Mouse (Mus musculus) kidney, embryonic 16.5 days (tissue): Measurements from ENCODE around the gene Cers6. TPM values are rescaled to one million over a fixed set of nuclear protein-coding genes. Genes with fewer than 3 reads are reported as not detected.

Source experiments
- ATAC-seq: fragments of 200-750 bp; cut with Nextera tagmentation; 2 replicates; pipeline ENCODE4 v1.8.0; 2017; ENCODE audit warnings: moderate TSS enrichment; ENCODE audit not compliant: low FRiP score, low TSS enrichment
- H3K27ac ChIP-seq: fragments of 300-500 bp; sonication (generic); 2 replicates; pipeline ENCODE4 v1.5.1; 2014; ENCODE audit warnings: low read length
- H3K27me3 ChIP-seq: fragments of 300-500 bp; sonication (generic); 2 replicates; pipeline ENCODE4 v1.6.1; 2014; ENCODE audit warnings: low read length, control low read depth, mixed read lengths; ENCODE audit not compliant: insufficient read depth
- H3K36me3 ChIP-seq: fragments of 300-500 bp; sonication (generic); 2 replicates; pipeline ENCODE4 v1.6.1; 2014; ENCODE audit warnings: low read length, control low read depth, mixed read lengths; ENCODE audit not compliant: insufficient read depth
- H3K4me1 ChIP-seq: fragments of 300-500 bp; sonication (generic); 2 replicates; pipeline ENCODE4 v1.6.1; 2014; ENCODE audit warnings: low read length, control low read depth, mixed read lengths; ENCODE audit not compliant: insufficient read depth
- H3K4me2 ChIP-seq: fragments of 300-500 bp; sonication (generic); replicated peaks from 2 replicates; pipeline ENCODE4 v1.6.1; 2014; ENCODE audit warnings: low read depth, low read length
- H3K4me3 ChIP-seq: fragments of 300-500 bp; sonication (generic); 2 replicates; pipeline ENCODE4 v1.5.1; 2014; ENCODE audit warnings: mild to moderate bottlenecking, low read length
- H3K9ac ChIP-seq: fragments of 300-500 bp; sonication (generic); replicated peaks from 2 replicates; pipeline ENCODE4 v1.6.1; 2014; ENCODE audit warnings: low read length
- H3K9me3 ChIP-seq: fragments of 300-500 bp; sonication (generic); 2 replicates; pipeline ENCODE4 v1.6.1; 2016; ENCODE audit warnings: low read length, control low read depth
- WGBS: fragments of 180-500 bp; shearing (Covaris S2); extraction: QIAGEN DNeasy Blood & Tissue Kit; methylation state at CpG from one replicate; pipeline ENCODE4 v1.1.7; 2014; 5-methylcytosine and 5-hydroxymethylcytosine counted together
- polyA plus RNA-seq: library from polyadenylated mRNA; unstranded; fragments of >200 nt; fragmentation: Nextera tagmentation; extraction: Ambion mirVana; gene quantifications from 2 replicates; pipeline ENCODE4 v1.2.1, GENCODE M21; 2015

Gene Cers6
- polyA plus RNA-seq, 1 experiment from 2014 or later = 29.2 TPM

DNA sequence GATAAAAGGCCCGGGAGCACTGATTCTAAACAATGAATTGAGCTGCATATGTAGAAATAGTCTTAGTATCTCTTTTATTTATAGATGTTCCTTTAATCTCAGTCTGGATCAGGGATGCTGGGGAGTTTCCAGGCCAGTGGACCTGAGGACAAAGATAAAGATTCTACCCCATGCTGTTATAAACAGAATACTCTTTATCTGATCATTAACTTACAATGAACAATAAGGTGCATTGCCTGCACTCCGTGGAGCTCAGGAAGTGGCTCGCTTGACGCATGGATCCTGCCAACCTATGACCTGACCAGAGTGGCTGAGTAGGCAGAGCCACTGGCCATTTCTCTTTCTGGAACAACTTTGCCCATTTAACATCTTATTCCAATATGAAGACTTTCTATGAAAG, 279.6 kb downstream of the Cers6 start:
- no peak for ATAC-seq
- H3K27me3 ChIP-seq = no peaks in the 10 kb centered on the region
- no peak overlapping the region for H3K4me2 ChIP-seq
- no peaks in the 10 kb centered on the region for H3K36me3 ChIP-seq
- no peak overlapping the region for H3K27ac ChIP-seq
- no peak overlapping the region for H3K4me3 ChIP-seq
- 61% methylated on average over 4 of the region's 4 CpGs for WGBS
- no peak overlapping the region for H3K9ac ChIP-seq
- peaks cover 7% of the 10 kb centered on the region; the same call in 1 of the 2 replicates for H3K4me1 ChIP-seq
- H3K9me3 ChIP-seq = no peaks in the 10 kb centered on the region

DNA sequence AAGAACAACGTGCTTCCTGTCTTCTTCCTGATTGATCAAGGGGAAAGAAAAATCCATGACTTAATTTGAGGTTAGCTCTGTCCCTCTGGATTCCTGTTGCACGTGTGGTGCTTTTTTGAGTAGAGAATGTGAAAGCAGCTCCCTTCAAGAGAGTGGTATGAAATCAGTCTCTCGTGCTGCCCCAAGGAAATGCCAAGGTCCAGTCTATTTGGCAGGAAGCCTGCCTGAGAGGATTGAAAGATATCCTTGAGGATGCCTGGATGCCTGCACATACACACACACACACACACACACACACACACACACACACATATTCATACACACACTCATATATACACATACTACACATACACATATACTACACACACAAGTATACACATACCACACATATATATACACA, 287.4 kb downstream of the Cers6 start:
- ATAC-seq = no peak

DNA sequence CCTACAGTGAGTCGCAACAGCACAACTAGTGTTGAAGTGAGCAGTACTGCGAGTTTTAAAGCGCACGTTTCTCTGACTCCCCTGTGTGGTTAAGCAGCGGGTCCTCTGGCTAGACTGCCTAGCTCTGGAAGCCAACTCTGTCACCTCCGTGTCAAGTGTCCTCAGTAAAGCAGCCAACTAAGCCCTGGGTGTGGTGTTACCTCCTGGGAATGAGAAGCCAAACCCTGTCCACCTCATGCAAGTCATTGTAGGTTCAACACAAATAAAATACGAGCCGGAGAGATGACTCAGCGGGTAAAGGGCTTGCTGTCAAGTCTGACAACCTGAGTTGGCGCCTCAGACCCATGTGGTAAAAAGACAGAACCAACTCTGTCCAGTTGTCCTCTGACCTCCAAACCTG, 287.9 kb downstream of the Cers6 start:
- 75% methylated on average over 10 of the region's 10 CpGs for WGBS

More for the DNA sequence above, 287.4 kb downstream of the Cers6 start:
- no peak overlapping the region for H3K4me3 ChIP-seq
- H3K9me3 ChIP-seq = no peaks in the 10 kb centered on the region
- H3K9ac ChIP-seq = no peak overlapping the region
- WGBS = 56% methylated on average over 3 of the region's 3 CpGs
- no peaks in the 10 kb centered on the region for H3K27me3 ChIP-seq
- H3K27ac ChIP-seq = no peak overlapping the region
- H3K36me3 ChIP-seq = no peaks in the 10 kb centered on the region
- H3K4me1 ChIP-seq = no peaks in the 10 kb centered on the region
- no peak overlapping the region for H3K4me2 ChIP-seq

DNA sequence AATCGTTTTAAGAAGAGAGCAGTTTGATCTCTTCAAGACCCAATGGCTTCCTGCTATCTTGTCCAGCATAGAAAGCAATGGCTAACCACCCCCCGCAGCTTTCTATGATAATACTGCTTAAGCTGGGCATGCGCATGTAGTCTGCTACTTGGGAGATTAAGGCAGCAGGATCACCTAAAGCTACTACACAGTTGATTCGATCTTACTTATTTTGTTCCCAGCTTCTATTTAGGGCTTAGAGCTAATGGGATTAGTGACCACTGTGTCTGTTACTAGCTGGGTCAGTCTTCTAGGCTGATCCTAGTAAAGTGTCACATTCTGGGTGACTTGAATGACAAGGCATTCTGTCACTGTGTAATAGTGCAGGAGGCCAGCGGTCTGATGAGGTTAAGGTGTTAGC, 289.6 kb downstream of the Cers6 start:
- Histone ChIP-seq H3K27ac (no peak overlapping the region), H3K9ac (no peak overlapping the region), H3K9me3 (no peaks in the 10 kb centered on the region), H3K4me2 (no peak overlapping the region), H3K36me3 (no peaks in the 10 kb centered on the region), H3K4me1 (0 out of 2 replicates have a peak, but pooled peaks cover under 1% of the 10 kb centered on the region), H3K27me3 (no peaks in the 10 kb centered on the region), H3K4me3 (no peak overlapping the region)
- 89% methylated on average over 5 of the region's 5 CpGs for WGBS
- no peak for ATAC-seq

More for the DNA sequence above, 287.9 kb downstream of the Cers6 start:
- no peaks in the 10 kb centered on the region for H3K36me3 ChIP-seq
- no peak overlapping the region for H3K4me2 ChIP-seq
- no peak overlapping the region for H3K27ac ChIP-seq
- H3K27me3 ChIP-seq = no peaks in the 10 kb centered on the region
- H3K4me1 ChIP-seq = no peaks in the 10 kb centered on the region
- no peak for ATAC-seq
- no peak overlapping the region for H3K9ac ChIP-seq
- H3K9me3 ChIP-seq = no peaks in the 10 kb centered on the region
- H3K4me3 ChIP-seq = no peak overlapping the region

DNA sequence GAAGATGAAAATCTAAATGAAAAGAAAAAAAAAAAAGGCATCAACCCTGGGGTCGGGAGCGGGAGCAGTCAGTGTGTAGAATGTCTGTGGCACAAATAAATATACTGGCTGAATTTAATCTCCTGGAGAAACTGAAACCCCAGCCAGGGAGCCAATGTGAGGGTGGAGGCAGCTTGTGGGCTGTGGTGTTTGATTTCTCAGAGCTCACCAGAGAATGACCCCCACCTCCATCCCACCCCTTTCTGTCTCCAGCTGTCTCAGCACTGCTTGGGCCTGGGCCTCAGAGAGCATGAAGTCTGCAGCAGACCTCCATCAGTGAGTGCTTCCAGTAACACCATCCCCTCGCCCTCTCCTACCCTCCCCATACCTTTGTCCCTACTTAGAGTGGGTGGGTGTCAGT, 294.6 kb downstream of the Cers6 start:
- H3K4me3 ChIP-seq = no peak overlapping the region
- H3K9ac ChIP-seq = no peak overlapping the region
- ATAC-seq = peak; percentile 94
- H3K27me3 ChIP-seq = no peaks in the 10 kb centered on the region
- H3K4me2 ChIP-seq = no peak overlapping the region
- H3K36me3 ChIP-seq = no peaks in the 10 kb centered on the region
- H3K4me1 ChIP-seq = peaks cover 3% of the 10 kb centered on the region; the same call in 1 of the 2 replicates
- peak overlapping the region; percentile 72 for H3K27ac ChIP-seq
- no peaks in the 10 kb centered on the region for H3K9me3 ChIP-seq
- 26% methylated on average over 3 of the region's 3 CpGs for WGBS

DNA sequence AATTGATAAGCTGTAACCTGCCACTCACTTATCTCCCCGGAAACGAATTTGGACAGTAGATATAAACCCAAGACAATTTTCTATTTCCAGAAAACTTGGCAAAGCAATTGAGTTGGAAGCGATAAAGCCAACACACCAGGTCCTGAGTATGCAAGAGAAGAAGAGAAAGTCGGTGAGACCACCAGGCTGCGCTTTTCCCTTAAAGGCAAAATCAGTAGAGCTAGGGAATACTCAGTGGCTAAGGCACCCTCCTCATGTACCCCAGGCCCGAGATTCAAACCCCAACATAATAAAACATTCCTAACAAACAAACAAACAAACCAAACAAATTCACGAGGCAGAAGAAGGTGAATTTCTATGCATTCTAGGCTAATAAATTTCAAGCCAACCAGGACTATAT, 295.0 kb downstream of the Cers6 start:
- peak; percentile 15; the same call in 1 of the 2 replicates for ATAC-seq
- 34% methylated on average over 7 of the region's 7 CpGs for WGBS
- H3K4me3 ChIP-seq = no peak overlapping the region
- no peaks in the 10 kb centered on the region for H3K27me3 ChIP-seq
- H3K4me1 ChIP-seq = peaks cover 3% of the 10 kb centered on the region; the same call in 1 of the 2 replicates
- no peaks in the 10 kb centered on the region for H3K36me3 ChIP-seq
- peak overlapping the region; percentile 72 for H3K27ac ChIP-seq
- no peak overlapping the region for H3K9ac ChIP-seq
- no peaks in the 10 kb centered on the region for H3K9me3 ChIP-seq
- no peak overlapping the region for H3K4me2 ChIP-seq

DNA sequence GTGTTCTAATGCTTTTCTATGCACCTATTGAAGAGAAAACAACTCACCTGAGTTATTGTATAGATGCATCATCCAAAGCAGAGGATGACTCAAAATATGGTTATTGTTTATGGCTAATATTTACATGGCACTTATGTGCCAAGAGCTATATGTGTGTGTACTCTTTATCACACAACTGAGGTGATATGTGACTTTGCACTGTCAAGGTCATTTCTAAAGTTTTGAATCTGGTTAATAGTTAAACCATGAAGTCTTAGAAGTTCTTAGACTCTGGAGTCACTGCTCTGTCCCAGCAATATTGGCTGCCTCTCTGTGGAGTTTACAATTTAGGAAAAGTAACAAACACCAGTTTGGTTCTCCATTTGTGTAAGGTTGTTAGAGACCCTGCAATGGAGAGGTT, 297.7 kb downstream of the Cers6 start:
- Histone ChIP-seq H3K36me3 (no peaks in the 10 kb centered on the region), H3K9ac (no peak overlapping the region), H3K4me2 (no peak overlapping the region), H3K4me1 (peaks cover 3% of the 10 kb centered on the region; the same call in 1 of the 2 replicates), H3K27ac (no peak overlapping the region), H3K4me3 (no peak overlapping the region), H3K9me3 (no peaks in the 10 kb centered on the region), H3K27me3 (no peaks in the 10 kb centered on the region)
- no peak for ATAC-seq

Other genes with a start within 250 kb of the Cers6 start
- not detected in 2 replicates for gene 4932414N04Rik, start 205.0 kb upstream of the Cers6 start, polyA plus RNA-seq